Mouse (Mus musculus): ENCODE measurements around the gene Fam213a. TPM values are rescaled to one million over a fixed set of nuclear protein-coding genes. Genes with fewer than 3 reads are reported as not detected.

Fam213a gene
- polyA plus RNA-seq, 1 experiment, result 138 TPM

DNA sequence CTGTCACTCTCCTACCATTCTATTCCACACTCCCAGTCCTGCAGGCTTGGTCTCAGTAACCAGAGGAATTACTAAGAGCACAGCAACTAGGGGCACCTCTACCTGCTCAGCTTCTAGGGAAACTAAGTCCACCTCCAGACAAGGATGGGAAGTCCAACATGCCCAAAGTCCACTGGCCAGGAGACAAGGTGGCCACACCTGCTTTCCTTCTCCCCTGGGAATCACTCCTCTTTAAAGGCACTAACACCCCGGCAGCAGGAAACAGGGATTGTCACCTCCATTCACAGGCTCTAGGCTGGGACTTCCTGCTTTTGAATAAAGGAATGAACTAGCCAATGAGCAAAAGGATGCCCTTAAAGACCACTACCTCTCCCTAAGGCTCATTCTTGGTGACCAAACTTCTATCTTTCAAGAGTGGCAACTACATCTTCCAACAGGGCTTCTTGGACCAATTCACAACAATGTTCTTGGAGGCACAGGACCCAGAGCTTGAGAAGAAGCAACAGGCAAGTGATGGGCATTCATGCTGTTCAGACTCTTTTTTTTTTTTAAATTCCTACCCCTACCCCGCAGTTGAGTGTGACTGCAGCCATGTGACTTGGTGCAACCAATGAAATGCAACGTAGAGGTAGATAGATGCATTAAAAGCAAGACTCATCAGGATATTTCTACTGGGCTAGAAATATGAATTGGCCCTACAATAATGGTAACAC, 49.9 kb downstream of the Fam213a start:
- DNase-seq (ENCODE audit: extremely low spot score in 1 of 2, low spot score in 1 of 2), result no peak

GRCm38 (mm10) chr14:40962365-40963290, 51.0 kb downstream of the Fam213a start:
- DNase-seq (ENCODE audit: extremely low spot score in 1 of 2, low spot score in 1 of 2), result no peak

- DNase-seq (ENCODE audit: extremely low spot score in 1 of 2, low spot score in 1 of 2), result no peak
These were observed 53.4 kb downstream of the Fam213a start for GRCm38 (mm10) chr14:40960237-40960636.

DNA sequence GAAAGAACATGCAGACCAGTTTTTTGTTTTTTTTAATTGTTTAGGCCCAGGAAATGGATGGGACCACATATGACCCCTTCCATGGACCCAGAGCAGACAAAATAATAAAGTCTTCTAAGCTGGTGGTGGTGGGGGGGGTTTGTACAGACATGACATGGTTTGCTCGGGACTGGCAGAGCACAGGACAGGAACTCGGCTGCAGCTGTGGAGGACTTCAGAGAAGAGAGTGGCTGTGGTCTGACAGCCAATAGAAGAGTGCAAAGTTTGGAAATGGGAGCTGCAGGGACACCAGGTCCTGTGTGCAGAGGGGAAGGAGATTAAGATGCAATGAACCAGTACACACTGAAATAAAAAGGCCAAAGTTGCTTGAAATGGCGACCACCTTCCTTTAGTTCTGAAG, 54.0 kb downstream of the Fam213a start:
- no peak for DNase-seq (ENCODE audit: extremely low spot score in 1 of 2, low spot score in 1 of 2)

GRCm38 (mm10) chr14:40958986-40959381, 54.6 kb downstream of the Fam213a start:
- no peak for DNase-seq (ENCODE audit: extremely low spot score in 1 of 2, low spot score in 1 of 2)

DNA sequence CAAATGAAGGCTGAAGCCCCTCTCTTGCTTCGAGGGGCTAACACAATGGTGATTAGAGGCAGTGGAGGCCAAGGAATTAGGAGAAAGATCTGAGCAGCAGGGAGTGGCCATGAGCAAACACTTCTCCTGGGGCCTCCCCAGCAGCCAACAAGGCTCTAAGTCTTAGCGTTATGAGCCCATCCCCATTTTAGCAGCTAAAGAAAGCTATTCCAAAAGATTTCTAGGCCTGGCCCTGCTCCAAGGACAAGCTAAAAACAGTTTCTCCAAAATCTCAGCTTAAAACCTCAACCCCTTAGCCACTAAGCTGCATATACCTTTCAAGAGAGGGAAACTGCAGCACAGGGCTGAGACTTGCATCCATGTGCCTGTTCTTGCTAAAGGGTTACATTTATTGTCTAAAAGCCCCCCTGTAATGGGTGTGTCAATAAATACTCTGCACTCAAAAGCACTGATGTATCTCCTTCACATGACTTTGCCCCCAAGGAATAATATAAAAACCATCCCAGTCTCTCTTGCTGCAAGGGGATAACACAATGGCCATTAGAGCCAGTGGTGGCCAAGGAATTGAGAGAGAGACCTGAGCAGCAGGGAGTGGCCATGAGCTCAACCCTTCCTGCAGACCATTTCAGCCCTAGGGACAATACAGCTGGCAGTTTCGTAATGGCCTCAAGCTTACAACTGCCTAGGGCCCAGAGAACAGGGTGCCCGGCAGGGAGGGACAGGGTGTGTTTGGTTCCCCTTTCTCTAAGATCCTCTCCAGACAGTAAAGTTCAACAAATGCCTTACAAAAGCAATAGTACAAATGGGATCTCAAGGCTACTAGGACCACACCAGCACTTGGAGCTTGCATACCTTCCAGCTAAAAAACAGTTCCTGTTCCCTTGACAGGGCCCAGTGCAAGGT, 55.3 kb downstream of the Fam213a start:
- DNase-seq (ENCODE audit: extremely low spot score in 1 of 2, low spot score in 1 of 2), result peak; percentile 69 to 85

DNA sequence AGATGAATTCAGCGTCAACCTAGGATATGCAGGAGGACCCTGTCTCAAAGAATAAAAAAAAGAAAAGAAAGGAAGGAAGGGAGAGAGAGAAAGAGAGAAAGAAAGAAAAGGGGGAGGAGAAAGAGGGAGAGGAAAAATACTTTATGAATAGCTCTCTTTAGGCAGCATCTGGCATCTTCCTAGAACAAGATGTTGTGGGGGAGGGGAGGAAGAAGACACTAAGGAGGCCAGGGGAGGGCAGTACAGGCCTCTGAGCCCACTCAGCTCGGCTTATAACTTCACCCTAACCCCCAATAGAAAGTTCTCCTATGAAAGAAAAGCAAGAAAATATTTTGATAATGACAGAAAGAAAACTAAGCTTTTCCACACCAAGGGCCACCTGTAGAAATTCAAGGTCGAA, 56.0 kb downstream of the Fam213a start:
- DNase-seq (ENCODE audit: extremely low spot score in 1 of 2, low spot score in 1 of 2), result peak in 1 of 2 experiments; percentile 48

- DNase-seq (ENCODE audit: extremely low spot score in 1 of 2, low spot score in 1 of 2), result peak in 1 of 2 experiments; percentile 71
These were observed 57.1 kb downstream of the Fam213a start for GRCm38 (mm10) chr14:40956252-40957146.

DNA sequence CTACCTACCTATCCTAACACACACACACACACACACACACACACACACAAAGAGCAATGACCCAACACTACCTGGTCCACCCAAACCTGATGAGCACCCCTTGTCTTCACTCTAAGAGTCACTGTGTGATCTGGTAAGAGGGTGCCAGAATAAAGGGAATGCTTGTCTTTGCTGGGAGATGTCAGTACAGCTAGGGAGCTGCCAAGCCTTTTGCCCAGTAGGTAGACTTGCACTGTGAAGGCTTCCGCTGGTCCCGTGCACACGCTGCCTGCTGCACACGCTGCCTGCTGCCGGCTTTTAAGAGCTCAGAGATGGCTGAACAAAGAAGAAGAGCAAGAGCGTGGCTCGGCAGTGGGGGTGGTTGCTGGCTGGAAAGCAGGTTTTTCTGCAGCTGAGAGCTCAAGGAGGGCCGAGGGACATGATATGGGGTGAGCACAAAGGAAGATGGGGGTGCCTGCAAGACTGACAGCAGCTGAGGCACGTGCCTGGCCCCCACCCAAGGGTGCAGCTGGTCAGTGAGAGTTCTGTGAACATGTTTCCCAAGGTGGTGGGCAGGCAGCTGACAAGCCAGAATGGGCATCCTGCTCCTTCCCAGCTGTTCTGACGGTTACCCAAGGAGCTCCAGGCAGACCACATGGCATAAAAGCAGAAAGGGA, 57.9 kb downstream of the Fam213a start:
- peak; percentile 85 to 86 for DNase-seq (ENCODE audit: extremely low spot score in 1 of 2, low spot score in 1 of 2)

DNA sequence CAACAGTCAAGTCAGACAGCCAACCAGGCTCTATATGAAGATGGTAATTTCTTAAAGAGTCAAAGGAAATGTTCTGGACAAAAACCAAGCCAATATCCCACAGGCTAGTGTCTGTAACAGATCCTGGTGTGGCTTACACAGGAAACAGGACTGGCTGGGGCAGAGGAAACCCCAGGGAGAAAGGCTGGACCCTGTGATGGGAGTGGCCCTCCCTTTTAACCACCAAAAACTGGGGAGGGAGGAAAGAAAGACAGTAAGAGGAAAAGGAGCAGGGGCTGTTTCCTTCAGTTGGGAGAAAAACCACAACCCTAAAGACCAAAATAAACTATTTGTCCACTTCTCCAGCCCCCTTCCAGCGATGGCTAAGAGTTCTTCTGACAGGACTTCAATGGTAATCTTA, 58.4 kb downstream of the Fam213a start:
- no peak for DNase-seq (ENCODE audit: extremely low spot score in 1 of 2, low spot score in 1 of 2)

- DNase-seq (ENCODE audit: extremely low spot score in 1 of 2, low spot score in 1 of 2), result peak in 1 of 2 experiments; percentile 43
These were observed 60.2 kb downstream of the Fam213a start for GRCm38 (mm10) chr14:40953381-40953780.

DNA sequence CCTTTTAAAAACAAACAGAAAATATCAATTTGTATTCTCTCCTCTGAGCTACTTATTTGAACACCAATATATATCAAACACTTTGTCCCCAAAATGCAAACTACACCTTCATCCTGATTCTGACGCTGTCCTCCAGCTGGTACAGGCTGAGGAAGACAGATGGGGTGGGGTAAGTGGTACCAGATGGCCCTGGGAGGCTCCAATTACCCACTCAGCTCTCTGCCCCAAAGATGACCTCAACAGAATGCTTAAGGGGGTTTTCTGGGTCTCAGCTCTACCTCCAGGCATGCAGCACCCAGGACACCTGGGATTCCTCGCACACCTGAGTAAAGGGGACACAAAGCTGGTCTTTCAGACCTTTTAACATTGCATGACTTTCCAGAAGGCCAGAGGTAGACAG, 60.9 kb downstream of the Fam213a start:
- DNase-seq (ENCODE audit: extremely low spot score in 1 of 2, low spot score in 1 of 2), result no peak

DNA sequence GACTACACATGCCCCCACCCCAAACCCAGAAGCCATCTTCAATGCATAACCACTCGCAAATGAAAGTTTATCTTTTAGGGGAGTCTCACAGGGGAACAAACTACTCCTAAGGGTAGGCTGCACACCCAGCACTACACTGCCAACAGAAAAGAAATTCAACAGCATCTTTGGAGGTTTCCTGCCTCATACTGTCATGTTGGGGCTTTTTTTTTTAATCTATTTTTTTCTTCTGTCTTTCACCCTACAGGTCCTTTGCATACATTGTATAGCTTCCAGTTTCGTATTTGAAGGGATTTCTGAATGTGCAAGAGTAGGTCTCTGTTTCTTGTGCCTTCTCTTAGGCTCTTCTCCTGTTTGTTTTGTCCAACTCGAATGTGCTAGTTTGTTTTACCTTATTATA, 61.3 kb downstream of the Fam213a start:
- no peak for DNase-seq (ENCODE audit: extremely low spot score in 1 of 2, low spot score in 1 of 2)

GRCm38 (mm10) chr14:40949730-40950614, 63.6 kb downstream of the Fam213a start:
- DNase-seq (ENCODE audit: extremely low spot score in 1 of 2, low spot score in 1 of 2), result no peak

DNA sequence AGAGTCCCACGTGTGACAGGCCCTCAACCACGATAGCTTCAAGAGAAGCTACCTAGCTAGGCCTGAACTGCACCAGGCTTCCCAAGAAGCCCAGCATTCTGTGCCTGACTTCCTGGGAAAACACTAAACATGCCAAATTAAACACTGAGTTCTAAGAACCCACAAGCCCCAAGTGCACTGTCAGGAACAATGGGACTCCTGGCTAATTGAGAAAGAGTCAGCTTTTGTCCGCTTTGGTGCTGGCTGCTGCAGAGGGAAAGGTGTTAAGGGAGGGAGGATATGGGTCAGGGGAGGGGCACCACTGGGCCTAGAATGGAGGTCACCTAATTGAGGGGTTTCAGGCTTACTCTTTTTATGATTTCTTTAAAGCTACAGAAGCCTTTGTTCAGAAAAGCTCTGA, 64.5 kb downstream of the Fam213a start:
- no peak for DNase-seq (ENCODE audit: extremely low spot score in 1 of 2, low spot score in 1 of 2)

- no peak for DNase-seq (ENCODE audit: extremely low spot score in 1 of 2, low spot score in 1 of 2)
These were observed 65.1 kb downstream of the Fam213a start for GRCm38 (mm10) chr14:40948522-40948921.

DNA sequence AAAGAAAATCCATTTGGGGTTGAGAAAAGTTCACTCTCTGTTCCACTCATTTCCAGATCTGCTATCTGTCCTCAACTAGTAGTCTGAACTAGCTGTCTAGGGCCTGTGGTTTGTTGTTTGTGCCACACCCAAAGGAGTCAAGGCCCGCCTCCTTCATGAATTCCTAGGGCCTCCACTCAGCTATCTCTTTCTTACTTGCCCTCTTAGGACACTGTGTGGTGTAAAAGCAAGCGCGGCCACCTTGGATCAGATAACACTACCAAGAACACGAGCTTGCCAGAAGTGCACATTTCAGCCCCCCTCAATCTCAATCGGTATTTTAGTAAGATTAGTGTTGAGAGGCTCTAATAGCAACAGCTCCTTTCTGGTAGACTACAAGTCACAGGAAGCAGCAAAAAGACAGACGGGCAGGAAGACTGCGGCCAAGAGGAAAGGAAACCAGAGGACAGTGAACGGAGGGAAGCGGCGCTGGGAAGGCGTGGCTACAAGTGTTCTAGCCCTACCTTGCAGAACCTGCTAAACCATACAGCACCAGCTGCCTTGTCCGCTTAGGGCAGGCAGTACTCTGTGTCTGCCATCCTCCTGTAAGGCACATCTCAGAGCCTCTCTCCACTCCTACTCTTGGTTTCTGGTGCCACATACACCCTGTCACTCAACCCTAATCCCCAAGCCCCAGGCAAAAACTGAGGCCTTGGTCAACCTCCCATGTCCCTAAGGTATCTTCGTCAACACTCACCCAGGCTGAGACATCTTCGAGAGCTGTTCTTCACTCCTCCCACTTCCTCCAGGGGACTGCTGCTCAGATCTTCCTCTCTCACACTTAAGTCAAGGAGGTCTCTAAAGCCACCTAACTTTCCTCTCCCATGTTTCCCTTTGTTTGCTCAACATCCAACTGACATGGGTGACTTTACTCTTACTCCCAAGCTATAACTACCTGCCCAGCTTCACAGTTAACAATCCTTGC, 65.9 kb downstream of the Fam213a start:
- DNase-seq (ENCODE audit: extremely low spot score in 1 of 2, low spot score in 1 of 2), result no peak

All from frontal cortex, adult 2 months (tissue).